Mouse (Mus musculus) kidney, adult 2 months (tissue): ENCODE results near the gene Zfp445. TPM values are rescaled to one million over a fixed set of nuclear protein-coding genes. Genes with fewer than 3 reads are reported as not detected.

Experiments used
- DNase-seq: peaks from one replicate; pipeline ENCODE4 v3.0.0; 2021
- H3K27ac ChIP-seq: fragments of 200-500 bp; 2 replicates; pipeline ENCODE4 v1.5.1; 2012; ENCODE audit warnings: low read depth, low read length, control low read depth, inconsistent platforms; ENCODE audit not compliant: insufficient read depth
- H3K27me3 ChIP-seq: fragments of 200-500 bp; replicated peaks from 2 replicates; pipeline ENCODE4 v1.6.1; 2012; ENCODE audit warnings: mild to moderate bottlenecking, moderate library complexity, low read length, inconsistent platforms; ENCODE audit not compliant: control insufficient read depth, insufficient read depth
- H3K36me3 ChIP-seq: fragments of 200-500 bp; 2 replicates; pipeline ENCODE4 v1.6.1; 2012; ENCODE audit warnings: mild to moderate bottlenecking, moderate library complexity, low read length, inconsistent platforms; ENCODE audit not compliant: control insufficient read depth, insufficient read depth
- H3K4me1 ChIP-seq: fragments of 200-500 bp; 2 replicates; pipeline ENCODE4 v1.6.1; 2011; ENCODE audit warnings: low read length; ENCODE audit not compliant: control insufficient read depth, insufficient read depth
- H3K4me3 ChIP-seq: fragments of 200-500 bp; 2 replicates; pipeline ENCODE4 v1.5.1; 2011; ENCODE audit warnings: mild to moderate bottlenecking, low read depth, low read length, control low read depth; ENCODE audit not compliant: insufficient read depth
- CTCF ChIP-seq: fragments of 200-500 bp; conservative IDR thresholded peaks from 2 replicates; pipeline ENCODE4 v1.5.1; 2011; ENCODE audit warnings: low read depth, mild to moderate bottlenecking, control low read depth, low read length, moderate library complexity, mixed read lengths; ENCODE audit not compliant: insufficient read depth, insufficient read length
- POLR2A ChIP-seq: fragments of 200-500 bp; IDR thresholded peaks from one replicate; pipeline ENCODE4 v1.6.1; 2011; ENCODE audit warnings: low read depth, low read length, control low read depth
- WGBS: fragments of 180-500 bp; shearing (Covaris S2); methylation state at CpG from one replicate; pipeline ENCODE4 v1.1.7; 2018; 5-methylcytosine and 5-hydroxymethylcytosine counted together
- polyA plus RNA-seq: library from polyadenylated mRNA; depleted of rRNA; stranded (reverse); fragments of >200 nt; gene quantifications from 2 replicates; pipeline ENCODE4 v1.2.3, GENCODE M21; 2012; rRNA removed

Zfp445 gene
- polyA plus RNA-seq = 26.9 and 30.0 TPM in 2 replicates

GRCm38 (mm10) chr9:122865697-122866166 is at the start of gene Zfp445:
Gene Zfp445, minus strand, starts transcription at chr9:122866006.
- TF ChIP-seq CTCF = no peak
- peak; percentile 43 for TF ChIP-seq POLR2A
- Histone ChIP-seq H3K27ac (peak within 1 kb of the TSS; percentile 78), H3K4me1 (peaks cover 3% of the 10 kb centered on the region; the same call in 1 of the 2 replicates), H3K36me3 (peaks cover 11% of the 10 kb centered on the region), H3K4me3 (peak within 1 kb of the TSS; percentile 96), H3K27me3 (no peaks in the 10 kb centered on the region)
- under 1% methylated on average over 34 of the region's 34 CpGs for WGBS
- peak; percentile 90 for DNase-seq

GRCm38 (mm10) chr9:122902717-122903535 is 37.1 kb upstream of the Zfp445 start:
- TF ChIP-seq POLR2A (no peak), CTCF (no peak)
- DNase-seq = peak; percentile 29
- Histone ChIP-seq H3K4me1 (no peaks in the 10 kb centered on the region; the same call in 1 of the 2 replicates), H3K4me3 (peak overlapping the region; percentile 66), H3K27me3 (no peaks in the 10 kb centered on the region), H3K27ac (no peak overlapping the region), H3K36me3 (no peaks in the 10 kb centered on the region)
- WGBS = 13% methylated on average over 32 of the region's 32 CpGs

GRCm38 (mm10) chr9:122901047-122901446 is 35.2 kb upstream of the Zfp445 start:
- Histone ChIP-seq H3K27me3 (no peaks in the 10 kb centered on the region), H3K4me1 (no peaks in the 10 kb centered on the region; the same call in 1 of the 2 replicates), H3K36me3 (peaks cover under 1% of the 10 kb centered on the region), H3K4me3 (no peak overlapping the region), H3K27ac (no peak overlapping the region)
- 81% methylated on average over 2 of the region's 2 CpGs for WGBS
- TF ChIP-seq CTCF (no peak), POLR2A (no peak)
- DNase-seq = no peak

GRCm38 (mm10) chr9:122886372-122887179 is 20.8 kb upstream of the Zfp445 start:
- TF ChIP-seq CTCF = no peak
- peak; percentile 27 for TF ChIP-seq POLR2A

GRCm38 (mm10) chr9:122885385-122885784 is 19.6 kb upstream of the Zfp445 start, which contains the start of gene Zkscan7:
Gene Zkscan7, plus strand, starts transcription at chr9:122885685.
- TF ChIP-seq POLR2A = no peak
- no peak for TF ChIP-seq CTCF

More at GRCm38 (mm10) chr9:122886372-122887179, 20.8 kb upstream of the Zfp445 start:
- peak overlapping the region; percentile 9; the same call in 1 of the 2 replicates for H3K27ac ChIP-seq
- peaks cover 3% of the 10 kb centered on the region; the same call in 1 of the 2 replicates for H3K4me1 ChIP-seq
- H3K27me3 ChIP-seq = no peaks in the 10 kb centered on the region
- 6% methylated on average over 54 of the region's 54 CpGs for WGBS
- peak; percentile 86 for DNase-seq
- no peaks in the 10 kb centered on the region for H3K36me3 ChIP-seq
- H3K4me3 ChIP-seq = peak overlapping the region; percentile 66

GRCm38 (mm10) chr9:122875145-122875544 is 9.3 kb upstream of the Zfp445 start:
- Histone ChIP-seq H3K4me3 (no peak overlapping the region), H3K36me3 (no peaks in the 10 kb centered on the region), H3K27ac (no peak overlapping the region), H3K4me1 (no peaks in the 10 kb centered on the region; the same call in 1 of the 2 replicates), H3K27me3 (no peaks in the 10 kb centered on the region)
- WGBS = 92% methylated on average over 2 of the region's 2 CpGs
- TF ChIP-seq POLR2A (no peak), CTCF (no peak)
- DNase-seq = peak; percentile 40

More at GRCm38 (mm10) chr9:122885385-122885784, 19.6 kb upstream of the Zfp445 start, which contains the start of gene Zkscan7:
- WGBS = 98% methylated on average over 3 of the region's 3 CpGs
- Histone ChIP-seq H3K27me3 (no peaks in the 10 kb centered on the region), H3K4me3 (peak within 1 kb of the TSS; percentile 66; the same call in 1 of the 2 replicates), H3K4me1 (peaks cover 3% of the 10 kb centered on the region; the same call in 1 of the 2 replicates), H3K27ac (no peak within 1 kb of the TSS), H3K36me3 (no peaks in the 10 kb centered on the region)
- no peak for DNase-seq
